Mouse (Mus musculus) common myeloid progenitor, adult 5-6 weeks (primary cell): ENCODE results near the gene Aoc1. TPM values are rescaled to one million over a fixed set of nuclear protein-coding genes. Genes with fewer than 3 reads are reported as not detected.
"Not testable (repeated sequence)": the region's sequence is repeated elsewhere in the genome, so short reads cannot be mapped to it uniquely, and the experiment has no call there.

ENCODE experiments used
- ATAC-seq: replicated peaks from 2 replicates; pipeline ENCODE4 v1.8.0; 2016; ENCODE audit warnings: low read depth, mild to moderate bottlenecking, moderate TSS enrichment, inconsistent platforms; ENCODE audit not compliant: poor library complexity, severe bottlenecking
- total RNA-seq: library from RNA; stranded (forward); fragments of 200-1000, 187-1606 nt; gene quantifications from 2 replicates; pipeline ENCODE4 v1.2.3, GENCODE M21; 2017

Aoc1 gene
- total RNA-seq, 1 experiment from 2014 or later: 0.23 TPM

GRCm38 (mm10) chr6:48860130-48860815, 12.4 kb upstream of the Aoc1 start:
- peak; percentile 88 for ATAC-seq

GRCm38 (mm10) chr6:48860851-48861250, 11.8 kb upstream of the Aoc1 start:
- no peak for ATAC-seq

DNA sequence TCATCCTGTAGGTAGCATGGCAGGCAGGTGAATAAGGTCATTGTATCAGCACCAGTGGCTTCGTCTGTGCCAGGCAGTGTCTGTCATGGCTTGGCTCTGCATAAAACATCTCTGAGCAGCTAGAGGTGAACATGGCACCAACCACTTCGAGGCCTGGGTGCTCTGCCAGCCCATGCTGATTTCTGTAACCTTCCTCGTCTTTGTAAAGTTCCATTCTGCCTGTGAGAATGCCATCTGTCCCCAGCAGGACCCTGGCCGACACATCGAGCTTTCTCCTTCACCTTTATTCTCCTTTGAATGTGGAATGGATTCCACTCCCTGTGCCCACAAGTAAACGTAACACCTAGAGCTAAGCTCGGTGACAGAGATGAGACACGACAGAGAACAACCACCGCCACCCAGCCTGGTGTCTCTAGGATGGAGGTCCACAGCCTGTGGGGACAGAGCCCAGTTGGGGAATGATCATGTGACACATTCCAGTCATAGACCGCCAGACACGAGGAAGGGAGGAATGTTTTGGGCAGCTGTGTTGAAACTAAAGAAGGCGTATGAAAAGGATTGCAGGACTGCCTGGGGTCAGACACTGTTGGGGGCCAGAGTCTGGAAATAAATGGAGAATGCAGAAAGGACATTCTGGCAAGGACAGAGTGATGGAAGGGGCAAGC, 10.9 kb upstream of the Aoc1 start:
- ATAC-seq: no peak

GRCm38 (mm10) chr6:48862816-48863215, 9.9 kb upstream of the Aoc1 start:
- no peak for ATAC-seq

- no peak for ATAC-seq
Observed at GRCm38 (mm10) chr6:48863488-48863887, 9.2 kb upstream of the Aoc1 start.

DNA sequence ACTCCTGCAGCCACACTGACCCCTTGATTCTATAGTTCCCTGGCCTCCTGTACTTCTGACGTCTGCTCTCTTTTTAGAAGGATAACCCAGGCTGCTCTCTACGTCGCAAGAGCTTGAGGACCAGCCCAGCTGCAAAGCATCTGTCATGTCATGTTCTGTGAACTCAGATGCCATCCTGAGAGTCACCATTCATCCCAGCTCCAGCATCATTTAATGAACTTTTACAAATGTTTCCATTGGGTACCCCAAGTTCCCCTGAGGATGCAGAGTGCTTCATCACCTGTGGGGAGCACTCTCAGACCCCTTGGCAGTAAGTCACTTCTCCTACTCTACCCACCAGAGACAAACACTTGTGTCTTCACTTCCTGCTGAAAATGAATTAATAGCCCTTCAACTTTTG, 8.5 kb upstream of the Aoc1 start:
- no peak for ATAC-seq

- ATAC-seq: no peak
Observed at GRCm38 (mm10) chr6:48864723-48865122, 8.0 kb upstream of the Aoc1 start.

DNA sequence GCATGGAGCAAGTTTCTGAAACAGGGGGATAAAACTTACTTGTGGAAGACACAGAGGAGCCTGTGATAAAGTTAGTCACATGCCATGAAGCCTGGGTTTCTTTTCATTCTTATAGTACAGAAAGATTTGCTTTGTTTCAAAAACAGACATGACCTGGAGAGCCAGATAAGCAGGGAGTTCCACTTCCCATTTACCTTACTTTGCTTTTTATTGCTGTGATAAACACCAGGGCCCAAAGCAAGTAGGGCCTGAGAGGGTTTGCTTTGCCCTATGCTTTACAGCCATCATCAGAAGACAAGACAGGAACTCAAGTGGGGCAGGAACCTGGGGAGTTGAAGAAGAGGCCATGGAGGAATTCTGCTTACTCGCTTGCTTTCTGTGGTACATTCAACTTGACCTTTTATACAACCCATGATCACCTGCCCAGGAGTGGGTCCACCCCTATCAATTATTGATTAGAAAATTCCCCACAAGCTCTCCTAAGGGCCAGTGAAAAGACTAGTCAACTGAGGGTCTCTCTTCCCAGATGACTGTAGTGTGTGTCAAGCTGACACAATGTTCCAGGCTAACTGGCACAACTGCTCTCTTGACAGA, 7.4 kb upstream of the Aoc1 start:
- no peak for ATAC-seq

DNA sequence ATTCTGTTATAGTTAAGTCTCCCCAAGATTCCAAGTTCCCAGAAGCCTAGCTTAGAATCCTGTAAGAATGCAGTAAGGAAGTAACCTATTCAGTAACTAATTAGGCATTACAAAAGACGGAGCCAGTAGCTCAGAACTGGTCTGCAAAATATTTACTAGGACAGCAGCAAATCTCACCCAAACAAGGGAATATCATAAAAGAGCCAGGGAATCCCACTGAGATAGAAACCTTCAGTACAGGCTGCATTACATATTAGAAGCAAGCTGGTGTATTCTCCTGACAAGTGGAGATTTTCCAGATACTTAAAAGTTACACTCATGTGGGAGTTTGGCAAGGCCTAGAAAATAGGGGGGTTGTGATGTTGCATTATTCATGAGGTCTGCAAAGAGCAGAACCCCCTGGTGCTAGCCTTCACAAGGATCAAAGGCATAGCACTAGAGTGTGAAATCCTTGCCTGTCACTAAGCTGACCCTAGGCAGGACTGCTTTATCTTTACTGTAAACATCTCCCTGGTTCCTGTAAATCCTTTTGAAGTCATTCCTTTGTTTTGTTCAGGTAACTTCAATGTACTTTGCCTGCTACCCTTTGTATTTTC, 6.2 kb upstream of the Aoc1 start:
- ATAC-seq: not testable (repeated sequence)

DNA sequence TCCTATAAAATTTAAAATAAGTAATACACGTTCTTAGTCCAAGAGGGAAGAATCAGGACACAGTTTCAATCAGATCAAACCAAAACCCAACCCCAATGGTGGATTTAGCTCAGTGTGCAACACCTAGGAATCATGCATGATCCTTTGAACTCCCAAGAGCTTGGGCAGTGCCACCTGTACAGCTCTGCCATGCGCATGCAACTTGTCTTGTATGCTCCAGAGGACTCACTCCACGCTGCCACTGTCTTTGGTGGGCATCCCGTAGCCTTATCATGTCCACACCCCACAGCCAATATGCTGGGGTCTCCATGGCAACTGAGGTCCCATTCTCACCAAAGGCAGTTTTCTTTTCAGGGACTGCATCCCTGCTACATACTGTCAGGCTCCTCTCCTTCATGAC, 5.5 kb upstream of the Aoc1 start:
- ATAC-seq: no peak

DNA sequence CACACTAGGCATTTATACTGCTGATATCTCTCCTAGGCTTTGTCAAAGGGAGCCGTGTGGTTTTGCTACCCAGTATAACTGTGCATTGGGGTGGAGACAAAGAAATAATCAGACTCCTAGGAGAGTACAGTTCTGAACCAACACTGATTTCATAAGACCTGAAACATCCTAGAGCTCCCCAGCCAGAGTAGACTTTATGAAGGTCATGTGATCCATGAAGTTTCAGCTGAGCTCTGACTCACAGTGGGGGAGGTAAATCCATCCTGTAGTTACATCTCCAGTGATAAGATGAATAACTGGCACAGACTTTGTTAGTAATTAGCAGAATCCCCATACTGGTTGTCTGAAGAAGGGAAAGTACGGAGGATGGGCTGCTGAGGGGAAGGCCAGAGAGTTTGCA, 2.9 kb upstream of the Aoc1 start:
- no peak for ATAC-seq

DNA sequence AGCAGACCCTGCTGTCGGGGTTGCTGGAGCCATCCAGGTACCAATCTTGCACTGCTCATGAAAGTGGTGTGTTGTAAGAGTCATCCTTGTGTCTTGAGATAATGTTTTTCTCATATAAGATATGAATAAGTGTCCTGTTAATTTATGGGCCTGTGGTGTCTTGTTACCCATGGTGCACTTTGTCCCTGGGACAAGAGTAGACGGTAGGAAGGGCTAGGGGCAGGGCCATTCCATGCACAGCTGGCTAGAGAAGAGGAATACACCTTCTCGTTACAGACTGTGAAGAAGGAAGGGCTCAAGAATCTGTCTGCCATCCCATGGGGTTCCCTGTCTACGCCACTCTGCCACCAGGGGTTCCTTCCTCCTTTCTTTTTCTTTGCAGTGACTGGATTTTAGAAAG, 1.9 kb downstream of the Aoc1 start:
- no peak for ATAC-seq

DNA sequence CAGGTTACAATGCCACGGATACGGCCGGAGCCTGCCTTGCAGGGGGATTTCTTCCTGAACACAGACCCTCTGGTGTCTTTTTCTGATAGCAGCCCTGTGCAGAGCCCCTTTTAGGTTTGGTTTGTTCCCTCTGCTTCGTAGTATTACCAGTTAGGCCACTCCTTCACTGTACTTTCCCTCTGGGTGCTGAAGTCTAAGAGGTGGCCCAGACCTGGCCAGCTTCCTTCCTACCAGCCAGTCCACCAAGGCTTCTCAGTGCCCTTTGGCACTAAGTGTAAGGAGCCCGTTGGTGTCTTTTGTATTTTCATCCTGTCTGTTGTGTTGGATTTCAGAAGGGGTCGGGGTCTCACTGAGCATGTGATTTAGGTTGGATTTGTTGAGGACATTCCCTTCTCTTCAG, 2.8 kb downstream of the Aoc1 start:
- ATAC-seq: no peak

DNA sequence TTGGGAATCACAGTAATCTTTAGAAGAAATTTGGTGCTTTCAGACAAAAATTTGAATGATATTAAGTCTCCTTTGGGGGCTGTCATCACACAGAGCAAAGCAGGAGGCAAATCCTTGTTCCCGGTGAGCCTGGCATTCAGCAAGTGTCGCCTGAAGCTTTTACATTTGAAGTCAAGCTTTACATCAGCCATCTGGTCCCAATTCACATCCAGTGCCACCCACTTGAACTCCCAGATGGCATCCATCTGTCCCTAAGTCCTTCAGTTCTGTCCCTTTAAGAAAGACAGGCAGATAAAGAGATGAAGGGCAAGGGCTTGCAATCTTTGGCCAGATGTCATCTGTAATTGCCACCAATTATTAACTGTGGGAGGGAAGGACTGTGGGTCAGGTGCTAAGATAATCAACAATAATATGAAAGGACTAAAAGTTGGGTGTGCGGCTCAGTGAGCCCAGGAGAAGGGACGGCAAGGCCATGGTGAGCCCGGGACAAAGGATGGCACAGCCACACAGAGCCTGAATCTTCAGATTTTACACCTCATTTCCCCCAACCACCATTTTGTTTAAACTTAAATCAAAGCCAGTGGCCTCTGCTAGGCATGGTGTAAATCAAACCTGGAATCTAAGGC, 3.9 kb downstream of the Aoc1 start:
- ATAC-seq: no peak

DNA sequence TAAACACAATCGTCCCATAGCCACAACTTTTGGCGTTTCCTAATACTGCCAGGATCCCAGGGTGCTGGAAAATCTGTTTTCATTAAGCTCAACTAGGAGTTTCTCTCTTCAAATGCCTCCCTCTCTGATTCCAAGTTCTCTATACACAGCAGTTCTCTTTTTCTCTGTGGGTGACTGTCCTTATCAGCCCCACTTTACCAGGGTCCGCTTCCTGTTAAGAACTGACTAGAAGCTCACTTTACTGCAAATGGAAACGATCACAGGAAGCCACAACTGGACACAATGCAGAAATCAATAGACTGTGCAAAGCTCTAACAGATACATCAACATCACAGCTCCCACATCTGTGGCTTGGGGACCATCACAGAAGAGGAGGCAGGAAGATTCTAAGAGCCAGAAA, 21.5 kb downstream of the Aoc1 start:
- ATAC-seq: peak; percentile 92

- no peak for ATAC-seq
Observed at GRCm38 (mm10) chr6:48894938-48895818, 22.5 kb downstream of the Aoc1 start.

GRCm38 (mm10) chr6:48895941-48896340, 23.2 kb downstream of the Aoc1 start:
- ATAC-seq: no peak

- ATAC-seq: no peak
Observed at GRCm38 (mm10) chr6:48896956-48897355, 24.3 kb downstream of the Aoc1 start.

- ATAC-seq: not testable (repeated sequence)
Observed at GRCm38 (mm10) chr6:48901316-48901715, 28.6 kb downstream of the Aoc1 start.
